Mouse (Mus musculus) midbrain, embryonic 13.5 days (tissue): ENCODE measurements around the gene Gm20817. TPM values are rescaled to one million over a fixed set of nuclear protein-coding genes. Genes with fewer than 3 reads are reported as not detected.
"Not testable (repeated sequence)": the region's sequence is repeated elsewhere in the genome, so short reads cannot be mapped to it uniquely, and the experiment has no call there.

ENCODE experiments used
- ATAC-seq: fragments of 200-750 bp; cut with Nextera tagmentation; 2 replicates; pipeline ENCODE4 v1.8.0; 2017; ENCODE audit warnings: mild to moderate bottlenecking, moderate TSS enrichment, moderate library complexity
- H3K27ac ChIP-seq: fragments of 300-500 bp; sonication (generic); 2 replicates; pipeline ENCODE4 v1.5.1; 2015; ENCODE audit warnings: inconsistent platforms, mild to moderate bottlenecking, moderate library complexity
- H3K27me3 ChIP-seq: fragments of 300-500 bp; sonication (generic); 2 replicates; pipeline ENCODE4 v1.6.1; 2015; ENCODE audit warnings: mild to moderate bottlenecking, inconsistent platforms
- H3K36me3 ChIP-seq: fragments of 300-500 bp; sonication (generic); 2 replicates; pipeline ENCODE4 v1.6.1; 2015; ENCODE audit warnings: mild to moderate bottlenecking, inconsistent platforms
- H3K4me1 ChIP-seq: fragments of 300-500 bp; sonication (generic); replicated peaks from 2 replicates; pipeline ENCODE4 v1.6.1; 2015; ENCODE audit warnings: inconsistent platforms
- H3K4me2 ChIP-seq: fragments of 300-500 bp; sonication (generic); replicated peaks from 2 replicates; pipeline ENCODE4 v1.6.1; 2015; ENCODE audit warnings: moderate library complexity, mild to moderate bottlenecking, inconsistent platforms
- H3K4me3 ChIP-seq: fragments of 300-500 bp; sonication (generic); replicated peaks from 2 replicates; pipeline ENCODE4 v1.5.1; 2015; ENCODE audit warnings: mild to moderate bottlenecking, inconsistent platforms
- H3K9ac ChIP-seq: fragments of 300-500 bp; sonication (generic); replicated peaks from 2 replicates; pipeline ENCODE4 v1.6.1; 2015; ENCODE audit warnings: mild to moderate bottlenecking, inconsistent platforms
- H3K9me3 ChIP-seq: fragments of 300-500 bp; sonication (generic); 2 replicates; pipeline ENCODE4 v1.6.1; 2016; ENCODE audit warnings: mild to moderate bottlenecking, inconsistent platforms
- WGBS: fragments of 180-500 bp; shearing (Covaris S2); methylation state at CpG from one replicate; pipeline ENCODE4 v1.1.7; 2015; 5-methylcytosine and 5-hydroxymethylcytosine counted together
- polyA plus RNA-seq: library from polyadenylated mRNA; unstranded; fragments of >200 nt; fragmentation: Nextera tagmentation; extraction: Ambion mirVana; gene quantifications from 2 replicates; pipeline ENCODE4 v1.2.1, GENCODE M21; 2015

Gene Gm20817
- polyA plus RNA-seq, result not detected in 2 replicates

GRCm38 (mm10) chrY:68832628-68833027, at the start of gene Gm20817:
TSS of gene Gm20817 (minus strand) at chrY:68832728.
- H3K36me3 ChIP-seq, H3K9me3 ChIP-seq, H3K9ac ChIP-seq, H3K27me3 ChIP-seq, ATAC-seq, H3K4me2 ChIP-seq, H3K27ac ChIP-seq, H3K4me1 ChIP-seq, H3K4me3 ChIP-seq: not testable (repeated sequence)
- WGBS, result no CpG with 5 or more reads among the region's 5 CpGs
